Comparison of ENCODE assay signal across 8 mouse cellular contexts in the genomic region with DNA sequence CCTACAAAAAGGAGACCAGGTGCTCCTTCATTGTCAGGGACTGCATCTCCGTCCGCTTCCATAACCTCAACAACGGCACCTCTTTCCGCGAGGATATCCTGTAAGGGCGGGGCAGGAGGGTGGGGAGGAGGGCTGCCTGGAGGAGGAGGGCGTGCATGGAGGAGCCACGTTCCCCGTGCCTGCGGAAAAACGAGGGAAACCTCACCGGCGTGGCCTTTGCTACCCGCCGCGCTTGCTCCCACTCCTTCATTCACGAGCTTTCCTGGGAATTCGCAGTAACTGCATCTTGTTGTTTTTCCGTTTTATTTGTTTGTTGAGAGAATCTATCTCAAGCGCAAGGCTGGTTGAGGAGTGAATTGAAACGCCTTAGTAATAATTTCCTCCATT. TPM values are rescaled to one million over a fixed set of nuclear protein-coding genes. Genes with fewer than 3 reads are reported as not detected.
DNase-seq lines count a peak whose midpoint lies in the region; ATAC-seq and TF ChIP-seq lines count a peak whose summit lies in the region.

No protein-coding gene starts in this region.

- peak overlapping the region; percentile 78 for H3K27ac ChIP-seq in lung, postnatal 0 days (ENCODE audit: low read length)
- peak overlapping the region; percentile 81 for H3K27ac ChIP-seq in limb, embryonic 15.5 days
- H3K27ac ChIP-seq in small intestine, adult 2 months (ENCODE audit: insufficient read depth, low read depth, low read length) = peak overlapping the region; percentile 88

- peak; percentile 61 for ATAC-seq in lung, postnatal 0 days
- ATAC-seq in limb, embryonic 15.5 days (ENCODE audit: insufficient number of reproducible peaks, low FRiP score, low TSS enrichment, low read depth) = no peak

- H3K9me3 ChIP-seq in lung, postnatal 0 days (ENCODE audit: low read length) = no peaks in the 10 kb centered on the region
- H3K9me3 ChIP-seq in erythroblast, embryonic 14.5 days (ENCODE audit: control insufficient read depth, low read length) = no peaks in the 10 kb centered on the region
- H3K9me3 ChIP-seq in limb, embryonic 15.5 days = no peaks in the 10 kb centered on the region

- H3K4me1 ChIP-seq in lung, postnatal 0 days (ENCODE audit: insufficient read depth, low read depth, low read length) = peaks cover 4% of the 10 kb centered on the region; the same call in 1 of the 2 replicates
- peaks cover 50% of the 10 kb centered on the region for H3K4me1 ChIP-seq in erythroblast, embryonic 14.5 days (ENCODE audit: control insufficient read depth)
- H3K4me1 ChIP-seq in limb, embryonic 15.5 days = peaks cover 20% of the 10 kb centered on the region
- H3K4me1 ChIP-seq in small intestine, adult 2 months (ENCODE audit: control insufficient read depth, insufficient read depth, insufficient read length, low read length) = peaks cover 10% of the 10 kb centered on the region; the same call in 1 of the 2 replicates

- H3K9ac ChIP-seq in lung, postnatal 0 days (replicated peaks; ENCODE audit: low read depth) = peak overlapping the region; percentile 56
- H3K9ac ChIP-seq in limb, embryonic 15.5 days = peak overlapping the region; percentile 79

- peak overlapping the region; percentile 58 for H3K4me2 ChIP-seq in lung, postnatal 0 days (replicated peaks; ENCODE audit: low read depth, low read length)
- peak overlapping the region; percentile 88 for H3K4me2 ChIP-seq in limb, embryonic 15.5 days

- peak overlapping the region; percentile 79 for H3K4me3 ChIP-seq in lung, postnatal 0 days (ENCODE audit: low read depth, low read length)
- H3K4me3 ChIP-seq in erythroblast, embryonic 14.5 days (replicated peaks) = peak overlapping the region; percentile 78
- peak overlapping the region; percentile 87 for H3K4me3 ChIP-seq in limb, embryonic 15.5 days
- peak overlapping the region; percentile 72 for H3K4me3 ChIP-seq in small intestine, adult 2 months (ENCODE audit: low read depth, low read length)

- WGBS in lung, postnatal 0 days = 2% methylated on average over 21 of the region's 21 CpGs
- 1% methylated on average over 21 of the region's 21 CpGs for WGBS in limb, embryonic 15.5 days
- under 1% methylated on average over 21 of the region's 21 CpGs for WGBS in small intestine, adult 2 months

- H3K27me3 ChIP-seq in lung, postnatal 0 days (replicated peaks; ENCODE audit: insufficient read depth, low read length) = no peaks in the 10 kb centered on the region
- H3K27me3 ChIP-seq in erythroblast, embryonic 14.5 days (ENCODE audit: control insufficient read depth) = no peaks in the 10 kb centered on the region
- H3K27me3 ChIP-seq in limb, embryonic 15.5 days = no peaks in the 10 kb centered on the region
- no peaks in the 10 kb centered on the region for H3K27me3 ChIP-seq in small intestine, adult 2 months (ENCODE audit: control insufficient read depth, insufficient read depth, low read length)

- no peak for TF ChIP-seq POLR2A in small intestine, adult 2 months (IDR thresholded peaks at IDR 0.05; ENCODE audit: low read depth, low read length)

- DNase-seq in lung, postnatal 0 days (ENCODE audit: low spot score) = no peak
- DNase-seq in lung, postnatal 36 days = no peak
- no peak for DNase-seq in gastrocnemius, postnatal 36 days
- DNase-seq in retina, postnatal 1 day = no peak
- DNase-seq in right cerebral cortex, postnatal 25 days = no peak

- no peaks in the 10 kb centered on the region for H3K36me3 ChIP-seq in lung, postnatal 0 days (ENCODE audit: insufficient read depth, low read length)
- H3K36me3 ChIP-seq in erythroblast, embryonic 14.5 days (ENCODE audit: control insufficient read depth) = peaks cover 52% of the 10 kb centered on the region
- H3K36me3 ChIP-seq in limb, embryonic 15.5 days = peaks cover 23% of the 10 kb centered on the region
- H3K36me3 ChIP-seq in small intestine, adult 2 months (ENCODE audit: control insufficient read depth, insufficient read depth, low read length) = peaks cover 12% of the 10 kb centered on the region

- TF ChIP-seq EP300 in lung, postnatal 0 days (IDR thresholded peaks at IDR 0.05) = no peak

- intact Hi-C loops in gastrocnemius, postnatal 36 days (cut with DNase I) = no loop called here

- no peak for TF ChIP-seq CTCF in lung, postnatal 0 days (IDR thresholded peaks at IDR 0.05)
- no peak for TF ChIP-seq CTCF in small intestine, adult 2 months (IDR thresholded peaks at IDR 0.05; ENCODE audit: extremely low read depth, insufficient read length, insufficient replicate concordance, low read depth, low read length)

RNA-seq across cellular contexts. Expression of gene Zswim3, which starts 0.4 kb away (rescaled TPM):
- polyA plus RNA-seq in lung, postnatal 0 days (2015; fragmentation: Nextera tagmentation; extraction: Ambion mirVana) = 4.3 and 5.3 TPM in 2 replicates
- 0.08 and 0.10 TPM in 2 replicates for polyA plus RNA-seq in erythroblast, embryonic 14.5 days (2012)
- 7.5 and 7.9 TPM in 2 replicates for polyA plus RNA-seq in limb, embryonic 15.5 days (2015; fragmentation: Nextera tagmentation; extraction: Ambion mirVana)
- 1.7 and 2.6 TPM in 2 replicates for polyA plus RNA-seq in small intestine, adult 2 months (2012; rRNA removed)
- 1 to 10 TPM; 1.2 TPM for total RNA-seq in gastrocnemius, postnatal 36 days (2021)

RNA-seq across cellular contexts. Expression of gene Acot8, which starts 0.6 kb away (rescaled TPM):
- polyA plus RNA-seq in lung, postnatal 0 days (2015; fragmentation: Nextera tagmentation; extraction: Ambion mirVana) = 17.8 and 18.9 TPM in 2 replicates
- 7.0 and 9.2 TPM in 2 replicates for polyA plus RNA-seq in erythroblast, embryonic 14.5 days (2012)
- 16.8 and 20.7 TPM in 2 replicates for polyA plus RNA-seq in limb, embryonic 15.5 days (2015; fragmentation: Nextera tagmentation; extraction: Ambion mirVana)
- polyA plus RNA-seq in small intestine, adult 2 months (2012; rRNA removed) = 76.9 and 102 TPM in 2 replicates
- total RNA-seq in gastrocnemius, postnatal 36 days (2021) = 1 to 10 TPM; 6.9 to 8.6 TPM

RNA-seq across cellular contexts. Expression of gene Zswim1, which starts 17.2 kb away (rescaled TPM):
- polyA plus RNA-seq in lung, postnatal 0 days (2015; fragmentation: Nextera tagmentation; extraction: Ambion mirVana) = 7.7 and 8.1 TPM in 2 replicates
- 0.69 and 0.71 TPM in 2 replicates for polyA plus RNA-seq in erythroblast, embryonic 14.5 days (2012)
- 19.4 and 20.1 TPM in 2 replicates for polyA plus RNA-seq in limb, embryonic 15.5 days (2015; fragmentation: Nextera tagmentation; extraction: Ambion mirVana)
- polyA plus RNA-seq in small intestine, adult 2 months (2012; rRNA removed) = 4.8 and 8.1 TPM in 2 replicates
- total RNA-seq in gastrocnemius, postnatal 36 days (2021) = 1 to 10 TPM; 3.0 to 4.6 TPM

RNA-seq across cellular contexts. Expression of gene Snx21, which starts 19.7 kb away (rescaled TPM):
- 27.4 and 28.6 TPM in 2 replicates for polyA plus RNA-seq in lung, postnatal 0 days (2015; fragmentation: Nextera tagmentation; extraction: Ambion mirVana)
- polyA plus RNA-seq in erythroblast, embryonic 14.5 days (2012) = 1.5 and 2.4 TPM in 2 replicates
- polyA plus RNA-seq in limb, embryonic 15.5 days (2015; fragmentation: Nextera tagmentation; extraction: Ambion mirVana) = 33.8 and 40.5 TPM in 2 replicates
- 9.7 and 19.2 TPM in 2 replicates for polyA plus RNA-seq in small intestine, adult 2 months (2012; rRNA removed)
- 10 to 100 TPM; 18.1 to 20.8 TPM for total RNA-seq in gastrocnemius, postnatal 36 days (2021)

RNA-seq across cellular contexts. Expression of gene Spata25, which starts 23.0 kb away (rescaled TPM):
- not detected in 2 replicates for polyA plus RNA-seq in lung, postnatal 0 days (2015; fragmentation: Nextera tagmentation; extraction: Ambion mirVana)
- not detected in 2 replicates for polyA plus RNA-seq in erythroblast, embryonic 14.5 days (2012)
- not detected in 2 replicates for polyA plus RNA-seq in limb, embryonic 15.5 days (2015; fragmentation: Nextera tagmentation; extraction: Ambion mirVana)
- polyA plus RNA-seq in small intestine, adult 2 months (2012; rRNA removed) = not detected in 2 replicates
- total RNA-seq in gastrocnemius, postnatal 36 days (2021) = under 1 TPM in 1 of 2 experiments, not detected in 1; 0.36 TPM
